Mouse (Mus musculus): ENCODE measurements around the gene Fhit.
A peak's percentile ranks its signal among the peaks of the same experiment; 100 is the strongest.

Fhit gene

DNA sequence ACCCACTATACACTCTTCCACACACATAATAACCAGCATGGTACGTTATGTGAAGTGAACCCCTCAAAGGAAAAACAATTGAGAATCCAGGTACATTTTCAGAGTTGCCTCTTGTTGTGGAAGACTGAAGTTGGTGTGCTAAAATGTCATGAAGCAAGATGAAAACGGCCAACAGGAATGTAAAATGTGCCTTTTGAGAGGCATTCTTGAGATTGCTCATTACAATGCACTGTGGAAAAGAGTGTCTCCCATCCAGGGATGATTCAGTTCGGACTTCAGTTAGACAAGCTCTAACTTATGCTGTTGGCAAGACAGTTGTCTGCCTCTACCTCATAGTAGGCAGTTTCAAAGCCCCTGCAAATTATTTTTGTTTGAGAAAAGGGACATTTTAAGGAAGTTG is 676.0 kb downstream of the Fhit start:
- DNase-seq: no peak

DNA sequence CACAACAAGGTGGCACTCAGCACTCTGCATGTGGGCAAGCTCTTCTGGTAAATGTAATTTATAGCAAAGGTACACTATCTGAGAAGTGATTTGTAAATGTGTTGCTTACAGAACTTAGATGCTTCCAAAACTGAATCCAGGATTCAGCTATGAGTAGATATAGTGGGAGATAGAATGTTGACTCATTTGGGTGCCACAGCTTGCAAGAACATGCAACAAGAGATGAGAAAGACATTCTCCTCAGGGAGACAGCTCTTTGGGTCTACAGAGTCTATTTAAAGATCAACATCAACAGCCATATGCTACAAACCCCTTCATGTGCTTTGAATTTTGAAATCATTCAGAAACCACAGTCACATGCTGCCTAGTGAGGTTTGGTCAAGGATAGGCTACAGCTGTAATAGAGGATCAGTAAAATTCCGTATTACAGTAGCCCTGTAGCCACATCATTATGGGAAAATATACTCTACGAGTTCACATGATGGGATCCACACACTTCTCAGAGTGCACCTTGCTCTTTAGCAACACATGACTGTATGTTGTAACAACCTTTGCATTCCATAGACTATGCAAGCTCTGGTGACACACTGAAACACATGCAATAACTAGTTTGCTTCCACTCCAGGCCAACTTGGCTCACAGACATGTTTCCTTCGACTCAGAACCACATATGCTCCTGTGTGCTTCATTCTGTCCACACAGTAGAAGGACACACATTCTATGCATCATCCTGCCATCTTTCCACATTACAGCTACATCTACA is 678.8 kb downstream of the Fhit start:
- no peak for DNase-seq

DNA sequence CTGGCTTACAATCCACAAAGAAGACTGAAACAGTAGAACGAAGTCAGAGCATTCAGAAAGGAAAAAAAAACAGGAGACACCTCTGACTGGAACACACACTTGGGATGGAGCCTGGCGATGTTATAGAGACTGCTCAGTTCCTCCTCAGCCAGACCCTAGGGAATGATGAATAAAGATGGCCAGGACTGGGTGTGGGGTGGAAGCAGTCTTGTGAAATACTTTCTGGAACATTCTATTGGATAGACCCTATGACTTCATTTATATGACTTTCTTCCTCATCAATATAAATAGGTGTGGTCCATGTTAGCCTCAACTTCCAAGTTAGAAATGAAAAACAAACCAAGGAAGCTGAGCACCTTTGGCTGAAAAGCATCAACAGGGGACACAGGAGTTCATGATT is 680.5 kb downstream of the Fhit start:
- no peak for DNase-seq

DNA sequence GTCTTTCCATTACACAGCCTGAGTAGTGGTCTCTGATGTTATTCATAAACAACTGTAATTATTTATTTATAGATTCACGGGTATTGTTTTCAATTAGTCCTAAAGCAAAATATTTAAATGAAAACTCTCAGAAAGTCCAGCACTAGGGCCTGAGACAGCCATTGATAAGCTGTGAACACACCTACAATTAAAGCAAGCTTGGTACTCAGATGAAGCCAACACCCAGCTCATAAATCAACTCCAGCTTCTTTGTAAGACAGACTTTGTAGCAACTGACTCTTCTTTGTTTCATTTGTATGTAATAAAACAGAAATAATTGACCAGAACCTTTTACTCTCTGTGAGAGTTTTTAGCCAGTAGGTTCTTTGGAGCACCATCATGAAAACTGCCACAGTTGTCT is 681.2 kb downstream of the Fhit start:
- no peak for DNase-seq

DNA sequence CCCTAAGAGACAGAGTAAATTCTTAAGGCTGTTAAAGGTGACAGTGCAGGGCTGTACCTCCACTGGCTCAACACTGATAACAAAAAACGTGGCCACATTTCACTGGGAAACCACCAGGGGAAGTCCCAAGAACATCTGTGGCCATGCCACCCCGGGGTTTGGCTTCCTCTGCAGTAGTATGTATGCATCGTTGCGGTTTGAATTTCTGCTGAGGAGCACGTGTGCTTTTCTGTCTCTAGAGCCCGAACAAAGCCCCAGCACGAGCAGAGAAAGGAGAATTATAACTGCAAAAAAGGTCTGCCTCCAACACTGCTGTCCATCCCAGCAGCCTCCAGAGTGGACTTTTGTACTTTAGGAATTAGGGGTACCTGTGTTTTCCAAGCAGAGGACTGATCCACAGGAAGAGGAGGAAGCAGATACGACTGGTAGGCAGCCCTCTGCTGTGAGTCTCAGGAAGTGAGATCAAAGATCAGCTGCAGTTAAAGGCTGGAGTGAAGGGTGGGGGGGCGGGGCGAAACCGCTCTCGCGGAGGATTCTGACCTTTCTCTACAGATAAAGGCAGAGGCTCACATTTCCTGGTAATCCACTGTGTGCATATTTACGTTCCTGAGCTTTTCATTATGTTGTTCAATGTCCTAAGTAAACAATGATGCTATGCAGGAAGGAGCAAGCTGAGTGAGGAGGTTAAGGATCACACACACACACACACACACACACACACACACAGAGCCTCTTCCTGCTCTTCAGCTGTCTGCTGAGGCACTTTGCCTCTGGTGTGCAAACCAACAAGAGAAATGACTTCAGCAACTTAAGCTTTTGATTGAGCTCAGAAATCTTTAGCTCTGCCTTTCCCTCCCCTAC is 708.6 kb downstream of the Fhit start:
- DNase-seq: peak; percentile 54

DNA sequence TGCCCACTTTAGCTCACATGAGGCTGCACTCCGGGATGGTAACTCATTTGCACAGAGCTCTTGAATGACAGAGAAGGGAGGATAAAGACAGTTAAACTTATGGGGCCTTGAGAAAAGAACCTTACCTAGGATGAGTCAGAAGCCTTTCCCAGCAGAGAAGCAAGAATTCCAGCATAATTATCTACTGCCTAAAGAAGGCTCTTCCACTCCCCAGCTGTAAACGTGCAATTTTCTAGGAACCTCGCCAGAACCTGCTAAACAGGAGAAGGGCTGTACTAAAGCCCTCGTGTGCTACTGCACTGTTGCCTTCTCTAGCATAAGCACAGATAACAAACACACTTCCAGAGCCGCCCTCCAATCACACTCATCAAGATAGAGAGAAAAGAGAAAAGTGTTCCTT is 709.6 kb downstream of the Fhit start:
- no peak for DNase-seq

DNA sequence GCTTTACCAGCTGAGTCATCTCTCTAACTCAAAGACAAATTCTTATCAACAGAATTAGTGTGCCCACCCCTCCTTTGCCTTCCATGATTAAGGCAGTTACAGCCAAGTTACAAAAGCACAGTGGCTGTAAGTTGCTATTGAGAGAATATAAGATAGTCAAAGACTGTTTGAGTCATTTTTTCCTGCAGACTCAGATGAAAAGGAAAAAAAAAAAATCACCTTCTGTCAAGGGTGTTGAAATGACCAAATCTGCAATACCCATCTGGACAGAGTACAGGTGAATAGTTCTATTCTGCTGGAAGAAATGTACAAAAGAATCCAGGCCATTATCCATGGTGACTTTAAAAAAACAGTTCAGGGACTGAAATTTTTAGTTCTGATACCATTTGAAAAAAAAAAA is 716.5 kb downstream of the Fhit start:
- no peak for DNase-seq

DNA sequence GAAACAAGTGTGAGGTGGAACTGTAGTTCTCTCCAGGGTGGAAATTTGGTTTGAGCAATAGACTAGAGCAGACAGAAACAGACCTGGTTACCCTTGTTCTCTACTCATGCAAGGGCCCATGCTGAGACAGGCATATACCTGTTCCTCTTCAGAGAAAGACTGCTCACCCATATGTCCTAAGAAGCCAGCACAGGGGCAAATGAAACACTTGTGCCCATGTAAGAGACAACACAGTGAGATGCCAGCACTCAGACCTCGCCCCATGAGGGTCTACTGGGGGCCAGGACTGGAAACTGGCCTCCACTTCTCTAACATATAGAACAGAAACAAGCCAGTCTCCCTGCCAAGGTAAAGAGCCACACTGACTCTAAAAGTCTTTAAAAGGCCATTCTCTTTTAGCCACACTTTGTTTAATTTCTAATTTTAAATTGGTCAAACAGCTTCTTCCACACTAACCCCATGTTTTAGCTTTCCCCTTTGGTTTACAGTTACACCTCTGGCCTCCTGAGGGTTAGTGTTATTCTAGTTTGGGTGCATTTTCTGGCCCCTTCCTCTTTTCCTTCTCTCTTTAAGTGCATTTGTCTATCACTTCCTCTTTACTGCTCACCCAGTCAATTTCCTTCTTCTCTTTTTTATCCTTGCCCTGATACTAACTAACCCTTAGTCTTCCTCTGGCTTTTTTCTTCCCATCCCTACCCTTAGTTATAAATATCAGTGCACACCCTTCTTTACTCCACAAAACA is 722.7 kb downstream of the Fhit start:
- no peak for DNase-seq

DNA sequence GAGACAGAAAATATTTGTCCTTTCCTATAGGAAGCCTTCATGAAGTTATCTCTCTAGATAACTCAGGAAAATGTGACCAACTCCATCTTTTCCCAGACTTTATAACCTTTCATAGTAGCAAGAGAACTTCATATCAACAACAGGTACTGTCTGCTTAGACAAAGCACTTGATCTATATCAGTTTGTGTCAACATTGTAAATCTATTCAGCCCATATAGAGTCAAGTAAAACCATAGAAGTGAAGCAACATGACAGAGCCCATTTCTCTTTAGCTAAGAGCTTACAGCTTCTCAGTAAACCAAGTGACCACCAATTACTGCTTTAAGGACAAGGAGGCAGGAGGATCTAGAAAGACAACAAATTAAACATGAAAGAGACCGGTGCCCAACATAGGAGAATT is 725.6 kb downstream of the Fhit start:
- DNase-seq: no peak

DNA sequence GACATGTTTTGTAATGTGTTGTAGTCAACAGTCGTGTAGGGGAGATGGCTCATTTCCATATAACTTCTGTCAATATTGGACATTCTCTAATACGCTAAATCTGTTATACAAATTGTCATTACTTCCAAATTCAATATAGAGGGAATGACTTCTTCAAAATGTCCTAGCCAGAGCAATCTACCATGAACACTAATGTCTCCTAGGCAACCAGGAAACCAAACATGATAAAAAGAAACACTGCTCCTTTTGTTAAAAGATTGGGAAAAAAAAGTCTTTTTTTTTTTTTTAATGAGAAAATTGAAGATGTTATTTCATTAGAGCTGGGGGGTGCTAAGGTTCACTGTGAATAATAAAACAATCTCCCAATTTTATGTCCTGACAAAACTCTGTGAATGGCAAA is 729.3 kb downstream of the Fhit start:
- DNase-seq: no peak

DNA sequence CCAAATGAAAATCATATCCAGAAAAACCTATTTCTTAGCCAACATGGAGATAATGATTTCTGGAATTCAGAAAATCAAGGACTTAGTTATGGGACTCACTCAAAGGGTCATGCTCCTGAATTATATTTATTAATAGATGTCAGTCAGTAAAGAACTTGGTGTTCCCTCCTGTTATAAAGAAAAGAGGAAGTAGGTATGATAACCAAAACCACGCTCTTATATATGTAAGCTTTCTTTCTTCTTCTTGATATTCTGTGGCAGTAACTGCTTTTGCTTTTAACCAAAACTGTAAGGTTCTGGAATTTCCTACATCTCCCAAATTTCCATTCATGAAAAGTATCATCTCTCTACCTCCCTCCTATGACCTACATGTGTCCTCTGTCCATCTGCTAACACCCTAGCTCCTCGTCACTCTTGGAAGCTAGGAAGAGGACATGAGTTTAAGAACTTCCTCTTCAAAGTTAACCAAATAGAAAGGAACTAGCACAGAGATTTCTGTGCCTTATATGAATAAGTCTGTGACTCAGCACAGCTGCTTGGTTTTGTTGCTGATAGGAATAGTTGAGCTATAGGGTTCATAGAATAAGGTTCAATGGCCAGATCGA is 731.3 kb downstream of the Fhit start:
- no peak for DNase-seq

DNA sequence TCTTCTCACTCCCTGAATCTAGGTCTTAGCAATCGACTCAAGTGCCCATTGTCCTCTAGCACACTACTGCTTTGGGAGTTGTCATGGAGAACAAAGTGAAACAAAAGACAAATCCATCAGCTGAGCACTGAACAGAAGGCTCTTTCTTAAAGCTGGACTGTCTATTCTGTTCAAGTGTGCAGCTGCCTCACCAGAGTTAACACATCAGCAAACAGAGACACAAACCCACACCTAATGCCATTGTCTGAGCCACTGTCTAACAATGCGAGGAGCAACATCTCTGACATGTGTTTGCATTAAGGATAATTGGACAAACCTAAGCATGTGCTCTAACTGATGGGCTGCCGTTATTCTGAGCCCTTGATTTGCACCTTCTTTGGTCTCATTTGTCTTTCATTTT is 738.3 kb downstream of the Fhit start:
- DNase-seq: no peak

DNA sequence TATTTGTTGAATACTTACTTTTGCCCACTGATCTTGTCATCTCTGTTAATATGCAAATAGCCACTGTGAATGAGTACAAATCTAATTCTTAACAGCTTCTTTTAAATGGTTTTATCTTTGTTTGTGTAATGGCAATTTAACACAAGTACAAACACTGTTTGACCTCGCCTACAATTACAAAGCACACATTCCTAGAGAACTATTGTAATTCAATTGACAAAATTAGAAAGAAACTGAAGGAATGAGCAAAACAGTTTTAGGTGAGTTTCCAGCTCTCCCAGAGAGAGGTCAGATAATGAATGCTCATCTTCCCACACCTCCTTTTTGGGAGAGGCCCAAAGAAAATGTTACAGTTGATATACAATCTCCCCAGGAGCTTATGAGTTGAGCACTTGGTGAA is 739.6 kb downstream of the Fhit start:
- no peak for DNase-seq

DNA sequence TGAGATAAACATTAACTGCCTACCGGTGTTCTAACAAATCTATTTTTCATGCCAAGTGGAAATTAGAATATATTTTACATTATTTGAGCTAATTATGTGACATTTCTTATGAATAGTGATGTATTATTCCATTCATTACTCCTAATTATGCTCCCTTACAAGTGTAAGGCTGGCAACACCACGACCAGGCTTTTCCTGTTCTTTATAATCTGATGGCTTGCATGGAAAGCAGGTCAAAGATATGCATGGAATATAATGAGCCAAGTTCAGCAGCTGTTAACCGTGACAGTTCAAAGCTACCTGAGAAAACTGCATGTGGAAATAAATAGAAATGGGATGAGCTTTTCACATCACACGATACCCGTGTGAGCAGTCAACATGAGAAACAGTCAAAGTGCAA is 746.8 kb downstream of the Fhit start:
- no peak for DNase-seq

DNA sequence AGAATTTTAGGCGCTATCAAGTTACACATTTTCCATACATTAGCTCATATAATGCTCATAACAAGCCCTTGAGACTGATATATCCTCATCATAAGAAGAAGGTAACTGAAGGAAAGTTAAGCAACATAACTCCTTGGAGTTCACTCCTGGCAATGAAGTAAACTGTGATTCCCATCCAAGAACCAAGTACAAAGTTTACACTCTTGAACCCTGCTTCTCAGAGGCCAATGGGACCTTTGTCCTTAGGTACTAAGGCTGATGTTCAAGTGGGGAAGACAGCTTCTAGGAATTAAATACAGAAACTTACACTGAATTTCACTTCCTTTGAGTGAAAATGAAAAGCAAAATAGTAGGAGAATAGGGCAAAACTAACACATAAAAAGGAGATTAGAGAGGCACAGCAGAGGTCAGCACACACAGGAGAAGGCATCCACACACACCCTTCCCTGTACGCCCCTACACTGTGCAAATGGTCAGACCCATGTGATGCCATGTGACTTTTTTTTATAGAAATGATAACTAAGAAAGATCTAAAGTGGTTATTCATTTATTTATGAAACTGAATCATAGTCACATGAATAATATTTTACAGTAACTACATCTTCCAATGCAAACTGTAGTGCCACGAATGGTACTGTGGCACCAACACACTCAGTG is 752.4 kb downstream of the Fhit start:
- peak; percentile 14 for DNase-seq

DNA sequence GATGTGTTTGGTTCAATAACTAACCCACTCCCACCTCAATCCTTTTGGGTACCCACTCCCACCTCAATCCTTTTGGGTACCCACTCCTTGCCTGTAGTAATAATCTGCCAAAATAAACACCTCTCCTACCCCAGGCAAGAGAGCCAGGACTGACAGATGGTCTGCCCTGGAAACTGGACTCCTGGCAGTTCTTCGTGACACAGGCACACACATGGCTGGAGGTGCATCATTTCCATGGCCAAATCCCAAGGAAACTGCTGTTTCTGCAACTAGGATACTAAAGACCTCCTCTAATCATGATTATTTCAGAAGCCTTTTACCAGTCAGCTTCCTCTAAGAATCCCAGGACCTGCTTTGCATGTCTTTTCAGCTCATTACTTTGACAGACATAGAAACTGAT is 756.5 kb downstream of the Fhit start:
- no peak for DNase-seq

DNA sequence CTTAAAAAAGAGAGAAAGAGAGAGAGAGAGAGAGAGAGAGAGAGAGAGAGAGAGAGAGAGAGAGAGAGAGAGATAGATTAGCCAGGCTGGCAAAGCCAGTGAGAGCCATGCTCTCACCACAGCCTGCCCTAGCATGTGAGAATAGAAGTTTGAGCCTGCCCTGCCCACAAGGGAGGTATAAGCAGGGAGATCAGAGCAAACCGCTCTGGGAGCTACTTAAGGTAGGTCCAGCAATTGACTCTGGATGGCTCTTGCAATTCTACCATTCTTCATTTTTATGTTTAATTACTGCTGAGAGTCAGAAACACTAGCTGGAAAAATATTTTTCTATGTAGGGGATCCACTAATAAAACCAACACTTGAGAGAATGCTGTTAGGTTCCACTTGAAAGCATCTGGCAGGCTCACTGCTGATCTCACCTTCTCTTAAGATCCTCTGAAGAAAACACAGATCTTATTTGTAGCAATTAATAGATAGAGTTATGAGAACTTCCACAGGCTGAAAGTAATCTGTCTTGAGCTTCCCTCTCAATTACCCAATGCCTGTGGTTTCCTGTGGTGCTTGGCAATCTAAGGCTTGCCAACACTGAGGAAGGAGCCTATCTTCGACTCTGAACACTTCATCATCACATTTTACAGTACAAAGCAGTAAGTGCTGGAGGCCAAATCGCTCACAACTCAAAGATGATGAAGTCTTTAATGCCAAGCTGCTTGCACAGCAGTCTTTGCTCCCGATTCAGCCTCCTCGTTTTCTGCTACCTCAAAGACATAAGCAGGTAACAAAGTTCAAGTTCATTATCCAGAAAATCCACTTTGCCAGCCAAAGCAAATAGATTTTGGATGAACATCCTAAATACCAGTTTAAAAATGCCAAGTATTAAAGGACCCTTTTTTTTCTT is 793.8 kb downstream of the Fhit start:
- DNase-seq: peak; percentile 2

DNA sequence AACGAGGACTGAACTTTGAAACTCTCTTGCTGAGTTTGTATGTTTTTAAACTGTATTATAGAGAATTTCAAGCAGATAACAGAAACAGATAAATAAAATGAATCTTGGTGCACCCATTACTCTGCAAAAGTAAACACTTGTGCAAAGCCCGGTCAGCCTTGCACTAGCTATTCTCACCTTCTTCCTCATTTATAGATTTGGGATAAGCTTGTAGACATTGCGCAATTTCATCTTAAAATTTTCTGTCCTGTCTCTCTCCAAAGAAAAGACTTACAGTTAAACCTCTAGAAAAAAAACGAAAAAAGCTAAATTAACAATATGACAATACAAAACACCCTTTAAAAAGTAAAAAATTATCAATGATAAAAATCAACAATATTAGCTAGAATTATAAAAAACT is 795.0 kb downstream of the Fhit start:
- DNase-seq: no peak

DNA sequence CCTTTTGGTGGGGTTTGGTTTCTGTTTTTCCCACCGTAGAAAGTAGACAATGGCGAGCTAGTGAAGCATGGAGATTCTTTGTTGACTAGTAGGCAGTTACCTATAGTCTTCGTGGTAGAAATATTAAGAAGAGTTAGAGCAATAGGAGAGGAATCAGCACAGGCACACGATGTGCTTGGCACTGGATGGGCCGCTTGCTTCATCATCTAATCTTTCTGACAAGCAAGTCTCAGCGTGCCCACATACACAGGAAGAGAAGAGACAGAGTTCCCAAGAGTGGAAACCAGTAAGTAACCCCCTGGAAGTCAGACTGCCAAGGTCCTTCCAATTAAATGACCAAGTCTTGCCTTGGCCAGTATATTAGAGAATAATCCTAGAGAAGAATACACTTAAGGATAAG is 797.6 kb downstream of the Fhit start:
- no peak for DNase-seq

DNA sequence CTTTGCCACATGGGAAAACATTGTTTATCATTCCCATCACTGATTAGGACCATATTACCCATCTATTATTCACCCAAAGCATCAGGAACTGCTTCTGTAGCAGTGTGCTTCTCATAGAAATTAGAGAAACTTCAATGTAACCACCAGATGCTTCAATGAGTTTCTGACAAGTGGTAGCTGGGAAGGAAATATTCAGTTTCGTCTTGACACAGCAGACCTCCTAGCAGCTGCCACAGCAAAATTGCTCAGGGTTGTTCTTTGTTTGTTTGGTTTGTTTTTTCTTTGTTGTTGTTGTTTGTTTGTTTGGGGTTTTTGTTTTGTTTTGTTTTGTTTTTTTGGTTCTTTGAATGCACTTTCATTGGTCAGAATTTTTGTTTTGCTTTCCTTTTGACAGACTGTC is 798.5 kb downstream of the Fhit start:
- no peak for DNase-seq

DNA sequence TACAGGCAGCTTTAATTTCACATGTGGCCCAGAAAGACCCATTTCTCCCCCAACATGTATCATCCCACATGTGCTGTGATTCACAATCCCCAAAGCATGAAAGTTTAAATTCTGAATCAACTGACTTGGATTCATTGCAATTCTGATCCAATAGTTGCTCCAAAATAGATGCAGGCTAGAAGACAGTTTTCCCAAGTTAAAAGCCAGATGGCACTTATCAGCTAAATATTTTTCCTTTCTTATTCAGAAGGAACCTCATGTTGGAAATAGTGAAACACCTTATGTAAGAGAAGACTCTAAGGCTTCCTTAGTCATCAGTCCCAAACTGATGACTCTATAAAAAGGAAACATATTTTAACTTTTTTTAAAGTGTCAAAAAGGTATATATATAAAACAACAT is 815.9 kb downstream of the Fhit start:
- no peak for DNase-seq

DNA sequence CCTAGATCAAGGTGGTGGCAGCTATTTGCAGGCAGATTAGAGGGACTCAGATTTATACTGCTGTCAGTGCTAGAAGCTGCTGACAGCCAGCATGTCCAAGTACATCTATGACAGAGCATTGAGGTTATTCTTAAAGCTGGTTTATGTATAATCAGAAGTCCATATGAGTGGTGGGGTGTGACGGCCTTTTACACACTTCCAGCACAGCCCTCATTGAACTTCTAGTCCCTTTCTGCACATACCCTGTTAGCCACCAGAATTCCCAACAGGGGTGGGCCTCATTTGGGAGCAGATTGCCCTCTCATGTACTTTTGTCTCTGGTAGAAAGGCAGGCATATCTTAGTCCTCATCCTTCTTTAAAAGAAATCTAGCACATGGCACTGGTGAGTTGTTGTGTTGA is 817.8 kb downstream of the Fhit start:
- DNase-seq: peak; percentile 1
